Mouse (Mus musculus): ENCODE measurements at regions not wholly inside any gene's neighbourhood (a gene's known extent, or its start where the extent isn't known, plus 50 kb on each side); places are given as distances from the start of the nearest gene placed in this dataset.

- Histone ChIP-seq H3K9me3 (replicated peaks; ENCODE audit: control insufficient read depth, insufficient read depth, low read length, poor library complexity, severe bottlenecking) (no peaks in the 10 kb centered on the region), H3K4me1 (ENCODE audit: control insufficient read depth, insufficient read depth, low read length) (no peaks in the 10 kb centered on the region), H3K36me3 (ENCODE audit: control insufficient read depth, insufficient read depth, low read length, poor library complexity, severe bottlenecking) (no peaks in the 10 kb centered on the region), H3K27me3 (ENCODE audit: control insufficient read depth, insufficient read depth, low read length, poor library complexity, severe bottlenecking) (no peaks in the 10 kb centered on the region), H3K4me3 (ENCODE audit: low read depth, low read length) (no peak overlapping the region), H3K27ac (ENCODE audit: insufficient read depth, low read length) (no peak overlapping the region), H3K9ac (ENCODE audit: low read depth, poor library complexity, severe bottlenecking) (no peak overlapping the region)
- TF ChIP-seq EP300 (IDR thresholded peaks at IDR 0.05; ENCODE audit: insufficient read depth, low read depth, low read length) (no peak), POLR2A (IDR thresholded peaks at IDR 0.05; ENCODE audit: insufficient read depth, low read length) (no peak), CTCF (IDR thresholded peaks at IDR 0.05; ENCODE audit: low read depth, low read length) (no peak)
Observed at GRCm38 (mm10) chr12:69082051-69082450, 76.9 kb downstream of the Rps29 start.

DNA sequence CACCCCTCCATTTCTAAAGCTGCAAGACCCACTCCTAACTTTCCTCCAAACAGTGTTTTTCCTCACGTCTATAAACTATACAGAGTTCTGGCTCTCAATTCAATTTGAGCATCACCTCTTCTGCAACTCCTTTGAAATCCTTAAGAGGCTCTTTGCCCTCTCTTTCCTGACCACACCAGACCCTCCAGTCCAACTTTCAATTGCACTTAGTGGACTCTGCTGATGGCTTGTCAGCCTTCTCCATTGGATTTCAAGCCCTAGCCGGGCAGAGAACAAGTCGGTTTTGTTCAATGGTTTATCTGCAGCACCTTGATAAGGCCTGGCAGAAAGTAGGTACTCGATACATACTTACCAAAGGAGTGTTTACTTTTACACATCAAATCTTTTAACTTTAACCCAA, 119.4 kb downstream of the Rps29 start:
- H3K4me3 ChIP-seq (ENCODE audit: low read depth, low read length) = no peak overlapping the region
- no peak for TF ChIP-seq CTCF (IDR thresholded peaks at IDR 0.05; ENCODE audit: low read depth, low read length)
- TF ChIP-seq POLR2A (IDR thresholded peaks at IDR 0.05; ENCODE audit: insufficient read depth, low read length) = no peak
- no peak for TF ChIP-seq EP300 (IDR thresholded peaks at IDR 0.05; ENCODE audit: insufficient read depth, low read depth, low read length)
- no peaks in the 10 kb centered on the region for H3K36me3 ChIP-seq (ENCODE audit: control insufficient read depth, insufficient read depth, low read length, poor library complexity, severe bottlenecking)
- no peak overlapping the region for H3K9ac ChIP-seq (ENCODE audit: low read depth, poor library complexity, severe bottlenecking)
- H3K4me1 ChIP-seq (ENCODE audit: control insufficient read depth, insufficient read depth, low read length) = no peaks in the 10 kb centered on the region
- H3K27me3 ChIP-seq (ENCODE audit: control insufficient read depth, insufficient read depth, low read length, poor library complexity, severe bottlenecking) = no peaks in the 10 kb centered on the region
- no peak overlapping the region for H3K27ac ChIP-seq (ENCODE audit: insufficient read depth, low read length)
- H3K9me3 ChIP-seq (replicated peaks; ENCODE audit: control insufficient read depth, insufficient read depth, low read length, poor library complexity, severe bottlenecking) = no peaks in the 10 kb centered on the region

DNA sequence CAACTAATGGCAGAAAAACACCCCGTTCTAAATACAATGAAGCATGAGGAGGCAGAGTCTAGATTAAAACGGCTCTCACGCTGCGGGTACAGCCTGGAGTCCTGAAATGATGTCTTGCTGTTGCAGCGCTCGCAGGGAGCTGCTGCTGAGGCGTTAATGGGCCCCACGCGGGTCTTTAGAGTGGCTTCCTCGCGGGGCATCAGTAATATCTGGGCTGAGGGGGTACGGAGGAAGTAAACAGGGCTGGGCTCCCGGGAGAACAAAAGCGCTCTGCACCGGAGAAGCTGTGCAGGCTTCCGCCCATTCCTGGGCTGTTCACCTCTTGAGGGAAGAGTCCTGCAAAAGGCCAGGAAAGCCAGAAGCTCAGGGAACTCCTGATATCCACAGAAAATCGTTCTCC, 135.4 kb downstream of the Rps29 start:
- Histone ChIP-seq H3K4me1 (ENCODE audit: control insufficient read depth, insufficient read depth, low read length) (no peaks in the 10 kb centered on the region), H3K27ac (ENCODE audit: insufficient read depth, low read length) (no peak overlapping the region), H3K9ac (ENCODE audit: low read depth, poor library complexity, severe bottlenecking) (no peak overlapping the region), H3K27me3 (ENCODE audit: control insufficient read depth, insufficient read depth, low read length, poor library complexity, severe bottlenecking) (no peaks in the 10 kb centered on the region), H3K4me3 (ENCODE audit: low read depth, low read length) (no peak overlapping the region), H3K9me3 (replicated peaks; ENCODE audit: control insufficient read depth, insufficient read depth, low read length, poor library complexity, severe bottlenecking) (no peaks in the 10 kb centered on the region), H3K36me3 (ENCODE audit: control insufficient read depth, insufficient read depth, low read length, poor library complexity, severe bottlenecking) (no peaks in the 10 kb centered on the region)
- no peak for TF ChIP-seq EP300 (IDR thresholded peaks at IDR 0.05; ENCODE audit: insufficient read depth, low read depth, low read length)
- TF ChIP-seq POLR2A (IDR thresholded peaks at IDR 0.05; ENCODE audit: insufficient read depth, low read length) = no peak
- TF ChIP-seq CTCF (IDR thresholded peaks at IDR 0.05; ENCODE audit: low read depth, low read length) = no peak

- H3K9ac ChIP-seq (ENCODE audit: low read depth, poor library complexity, severe bottlenecking) = no peak overlapping the region
- no peak overlapping the region for H3K4me3 ChIP-seq (ENCODE audit: low read depth, low read length)
- TF ChIP-seq EP300 (IDR thresholded peaks at IDR 0.05; ENCODE audit: insufficient read depth, low read depth, low read length) (no peak), CTCF (IDR thresholded peaks at IDR 0.05; ENCODE audit: low read depth, low read length) (no peak), POLR2A (IDR thresholded peaks at IDR 0.05; ENCODE audit: insufficient read depth, low read length) (no peak)
- H3K9me3 ChIP-seq (replicated peaks; ENCODE audit: control insufficient read depth, insufficient read depth, low read length, poor library complexity, severe bottlenecking) = peaks cover 14% of the 10 kb centered on the region
- H3K4me1 ChIP-seq (ENCODE audit: control insufficient read depth, insufficient read depth, low read length) = no peaks in the 10 kb centered on the region
- no peaks in the 10 kb centered on the region for H3K27me3 ChIP-seq (ENCODE audit: control insufficient read depth, insufficient read depth, low read length, poor library complexity, severe bottlenecking)
- H3K27ac ChIP-seq (ENCODE audit: insufficient read depth, low read length) = no peak overlapping the region
- H3K36me3 ChIP-seq (ENCODE audit: control insufficient read depth, insufficient read depth, low read length, poor library complexity, severe bottlenecking) = no peaks in the 10 kb centered on the region
Observed at GRCm38 (mm10) chr12:69016705-69017306, 142.2 kb downstream of the Rps29 start.

GRCm38 (mm10) chr12:69005141-69005540, 153.8 kb downstream of the Rps29 start:
- Histone ChIP-seq H3K4me1 (ENCODE audit: control insufficient read depth, insufficient read depth, low read length) (no peaks in the 10 kb centered on the region), H3K36me3 (ENCODE audit: control insufficient read depth, insufficient read depth, low read length, poor library complexity, severe bottlenecking) (no peaks in the 10 kb centered on the region), H3K9ac (ENCODE audit: low read depth, poor library complexity, severe bottlenecking) (no peak overlapping the region), H3K27me3 (ENCODE audit: control insufficient read depth, insufficient read depth, low read length, poor library complexity, severe bottlenecking) (no peaks in the 10 kb centered on the region), H3K9me3 (replicated peaks; ENCODE audit: control insufficient read depth, insufficient read depth, low read length, poor library complexity, severe bottlenecking) (no peaks in the 10 kb centered on the region), H3K4me3 (ENCODE audit: low read depth, low read length) (no peak overlapping the region), H3K27ac (ENCODE audit: insufficient read depth, low read length) (no peak overlapping the region)
- TF ChIP-seq CTCF (IDR thresholded peaks at IDR 0.05; ENCODE audit: low read depth, low read length) = no peak

- no peak overlapping the region for H3K9ac ChIP-seq (ENCODE audit: low read depth, poor library complexity, severe bottlenecking)
- no peak overlapping the region for H3K27ac ChIP-seq (ENCODE audit: insufficient read depth, low read length)
- no peaks in the 10 kb centered on the region for H3K4me1 ChIP-seq (ENCODE audit: control insufficient read depth, insufficient read depth, low read length)
- no peaks in the 10 kb centered on the region for H3K27me3 ChIP-seq (ENCODE audit: control insufficient read depth, insufficient read depth, low read length, poor library complexity, severe bottlenecking)
- H3K9me3 ChIP-seq (replicated peaks; ENCODE audit: control insufficient read depth, insufficient read depth, low read length, poor library complexity, severe bottlenecking) = no peaks in the 10 kb centered on the region
- no peaks in the 10 kb centered on the region for H3K36me3 ChIP-seq (ENCODE audit: control insufficient read depth, insufficient read depth, low read length, poor library complexity, severe bottlenecking)
- no peak overlapping the region for H3K4me3 ChIP-seq (ENCODE audit: low read depth, low read length)
- TF ChIP-seq CTCF (IDR thresholded peaks at IDR 0.05; ENCODE audit: low read depth, low read length) (no peak), EP300 (IDR thresholded peaks at IDR 0.05; ENCODE audit: insufficient read depth, low read depth, low read length) (no peak), POLR2A (IDR thresholded peaks at IDR 0.05; ENCODE audit: insufficient read depth, low read length) (no peak)
Observed at GRCm38 (mm10) chr12:69002106-69002505, 156.9 kb downstream of the Rps29 start.

All from ES-Bruce4 (cell line).